Mouse (Mus musculus) limb, embryonic 11.5 days (tissue): Measurements from ENCODE around the gene Bcl2a1b. TPM values are rescaled to one million over a fixed set of nuclear protein-coding genes. Genes with fewer than 3 reads are reported as not detected.
"Not testable (repeated sequence)": the region's sequence is repeated elsewhere in the genome, so short reads cannot be mapped to it uniquely, and the experiment has no call there.

ENCODE experiments used
- ATAC-seq: fragments of 200-750 bp; cut with Nextera tagmentation; 2 replicates; pipeline ENCODE4 v1.8.0; 2017; ENCODE audit warnings: low read depth; ENCODE audit not compliant: insufficient number of reproducible peaks, low FRiP score, low TSS enrichment
- DNase-seq: peaks from one replicate; pipeline ENCODE4 v3.0.0-alpha.2; 2015; ENCODE audit warnings: low spot score
- H3K27ac ChIP-seq: fragments of 300-500 bp; sonication (generic); replicated peaks from 2 replicates; pipeline ENCODE4 v1.5.1; 2014; ENCODE audit warnings: low read depth, mild to moderate bottlenecking, low read length
- H3K27me3 ChIP-seq: fragments of 300-500 bp; sonication (generic); 2 replicates; pipeline ENCODE4 v1.6.1; 2014; ENCODE audit warnings: mild to moderate bottlenecking, low read length, mixed read lengths; ENCODE audit not compliant: control insufficient read depth, insufficient read depth
- H3K36me3 ChIP-seq: fragments of 300-500 bp; sonication (generic); 2 replicates; pipeline ENCODE4 v1.6.1; 2014; ENCODE audit warnings: mild to moderate bottlenecking, low read length, moderate library complexity, mixed read lengths; ENCODE audit not compliant: control insufficient read depth, insufficient read depth
- H3K4me1 ChIP-seq: fragments of 300-500 bp; sonication (generic); 2 replicates; pipeline ENCODE4 v1.6.1; 2014; ENCODE audit warnings: low read length, mixed read lengths; ENCODE audit not compliant: control insufficient read depth, insufficient read depth
- H3K4me2 ChIP-seq: fragments of 300-500 bp; sonication (generic); 2 replicates; pipeline ENCODE4 v1.6.1; 2014; ENCODE audit warnings: low read depth, mild to moderate bottlenecking, moderate library complexity; ENCODE audit not compliant: severe bottlenecking
- H3K4me3 ChIP-seq: fragments of 300-500 bp; sonication (generic); 2 replicates; pipeline ENCODE4 v1.5.1; 2014; ENCODE audit warnings: low read depth, low read length
- H3K9ac ChIP-seq: fragments of 300-500 bp; sonication (generic); 2 replicates; pipeline ENCODE4 v1.6.1; 2014; ENCODE audit warnings: mild to moderate bottlenecking, low read length
- H3K9me3 ChIP-seq: fragments of 300-500 bp; sonication (generic); 2 replicates; pipeline ENCODE4 v1.6.1; 2016; ENCODE audit warnings: low read length; ENCODE audit not compliant: control insufficient read depth
- WGBS: fragments of 180-500 bp; shearing (Covaris S2); extraction: QIAGEN DNeasy Blood & Tissue Kit; methylation state at CpG from one replicate; pipeline ENCODE4 v1.1.7; 2014; 5-methylcytosine and 5-hydroxymethylcytosine counted together
- polyA plus RNA-seq: library from polyadenylated mRNA; unstranded; fragments of >200 nt; fragmentation: Nextera tagmentation; extraction: Ambion mirVana; gene quantifications from 2 replicates; pipeline ENCODE4 v1.2.1, GENCODE M21; 2014

The Bcl2a1b gene
- polyA plus RNA-seq, 1 experiment from 2014 or later, result 0.31 TPM

- 86% methylated on average over 1 of the region's 1 CpGs for WGBS
- H3K9ac ChIP-seq, H3K4me3 ChIP-seq, H3K4me1 ChIP-seq, H3K4me2 ChIP-seq, ATAC-seq, H3K36me3 ChIP-seq, H3K27ac ChIP-seq, H3K9me3 ChIP-seq, H3K27me3 ChIP-seq, DNase-seq: not testable (repeated sequence)
Measured at GRCm38 (mm10) chr9:89208939-89209338, 9.9 kb downstream of the Bcl2a1b start.

GRCm38 (mm10) chr9:89210353-89211064 is 11.5 kb downstream of the Bcl2a1b start, which contains the start of gene Mthfs:
Gene Mthfs (plus strand): TSS chr9:89210676.
- H3K27ac ChIP-seq, H3K4me3 ChIP-seq, DNase-seq, H3K9ac ChIP-seq, H3K36me3 ChIP-seq, H3K4me1 ChIP-seq, H3K9me3 ChIP-seq, H3K27me3 ChIP-seq: not testable (repeated sequence)
- WGBS, result 29% methylated on average over 9 of the region's 12 CpGs
- ATAC-seq, result peak; percentile 68
- peak within 1 kb of the TSS; percentile 15; the same call in 1 of the 2 replicates for H3K4me2 ChIP-seq

- 8% methylated on average over 6 of the region's 44 CpGs for WGBS
- not testable (repeated sequence) for H3K9me3 ChIP-seq, H3K27me3 ChIP-seq, H3K4me3 ChIP-seq, H3K4me1 ChIP-seq, H3K36me3 ChIP-seq, DNase-seq, H3K9ac ChIP-seq, H3K27ac ChIP-seq
- peak; percentile 97 for ATAC-seq
- peak overlapping the region; percentile 10; the same call in 1 of the 2 replicates for H3K4me2 ChIP-seq
Measured at GRCm38 (mm10) chr9:89211065-89211858, 12.3 kb downstream of the Bcl2a1b start.

GRCm38 (mm10) chr9:89212428-89212827 is 13.4 kb downstream of the Bcl2a1b start:
- H3K27ac ChIP-seq, H3K9ac ChIP-seq, H3K4me1 ChIP-seq, DNase-seq, H3K9me3 ChIP-seq, H3K36me3 ChIP-seq, H3K4me2 ChIP-seq, H3K27me3 ChIP-seq, ATAC-seq, H3K4me3 ChIP-seq: not testable (repeated sequence)
- 50% methylated on average over 1 of the region's 1 CpGs for WGBS

GRCm38 (mm10) chr9:89218174-89218573 is 19.2 kb downstream of the Bcl2a1b start:
- not testable (repeated sequence) for H3K27me3 ChIP-seq, H3K27ac ChIP-seq, H3K4me2 ChIP-seq, H3K4me1 ChIP-seq, ATAC-seq, H3K4me3 ChIP-seq, H3K36me3 ChIP-seq, H3K9me3 ChIP-seq, H3K9ac ChIP-seq, DNase-seq
- WGBS, result 91% methylated on average over 4 of the region's 4 CpGs

GRCm38 (mm10) chr9:89219668-89220067 is 20.7 kb downstream of the Bcl2a1b start:
- H3K4me3 ChIP-seq, H3K9me3 ChIP-seq, H3K4me1 ChIP-seq, H3K27ac ChIP-seq, DNase-seq, H3K36me3 ChIP-seq, H3K4me2 ChIP-seq, ATAC-seq, H3K27me3 ChIP-seq, H3K9ac ChIP-seq: not testable (repeated sequence)
- WGBS, result 93% methylated on average over 3 of the region's 4 CpGs

- not testable (repeated sequence) for H3K27ac ChIP-seq, ATAC-seq, H3K9ac ChIP-seq, H3K9me3 ChIP-seq, H3K4me3 ChIP-seq, DNase-seq, H3K27me3 ChIP-seq, H3K4me2 ChIP-seq, H3K4me1 ChIP-seq, H3K36me3 ChIP-seq
- WGBS, result 88% methylated on average over 6 of the region's 6 CpGs
Measured at GRCm38 (mm10) chr9:89220704-89221287, 21.8 kb downstream of the Bcl2a1b start.

- Histone ChIP-seq H3K36me3 (no peaks in the 10 kb centered on the region), H3K9ac (no peak overlapping the region), H3K27ac (no peak overlapping the region), H3K4me3 (no peak overlapping the region), H3K4me1 (no peaks in the 10 kb centered on the region), H3K27me3 (no peaks in the 10 kb centered on the region), H3K9me3 (no peaks in the 10 kb centered on the region), H3K4me2 (no peak overlapping the region)
- DNase-seq (no peak), ATAC-seq (no peak)
- WGBS, result 63% methylated on average over 4 of the region's 4 CpGs
Measured at GRCm38 (mm10) chr9:89226071-89226470, 27.1 kb downstream of the Bcl2a1b start.
